Mouse (Mus musculus) intestine, postnatal 0 days (tissue): ENCODE results near the gene Gnmt. TPM values are rescaled to one million over a fixed set of nuclear protein-coding genes. Genes with fewer than 3 reads are reported as not detected.

Experiments used
- ATAC-seq: fragments of 200-750 bp; cut with Nextera tagmentation; 2 replicates; pipeline ENCODE4 v1.8.0; 2017; ENCODE audit warnings: mild to moderate bottlenecking, moderate TSS enrichment, moderate library complexity
- H3K27ac ChIP-seq: fragments of 300-500 bp; sonication (generic); 2 replicates; pipeline ENCODE4 v1.5.1; 2014; ENCODE audit warnings: mild to moderate bottlenecking, low read depth, low read length, moderate library complexity
- H3K27me3 ChIP-seq: fragments of 300-500 bp; sonication (generic); replicated peaks from 2 replicates; pipeline ENCODE4 v1.6.1; 2014; ENCODE audit warnings: low read length, mixed read lengths; ENCODE audit not compliant: control insufficient read depth, insufficient read depth
- H3K36me3 ChIP-seq: fragments of 300-500 bp; sonication (generic); 2 replicates; pipeline ENCODE4 v1.6.1; 2014; ENCODE audit warnings: mild to moderate bottlenecking, moderate library complexity; ENCODE audit not compliant: control insufficient read depth, insufficient read depth
- H3K4me1 ChIP-seq: fragments of 300-500 bp; sonication (generic); replicated peaks from 2 replicates; pipeline ENCODE4 v1.6.1; 2014; ENCODE audit warnings: antibody characterized with exemption, low read length, mixed read lengths; ENCODE audit not compliant: control insufficient read depth, insufficient read depth
- H3K4me2 ChIP-seq: fragments of 300-500 bp; sonication (generic); replicated peaks from 2 replicates; pipeline ENCODE4 v1.6.1; 2014; ENCODE audit warnings: low read depth, mild to moderate bottlenecking, moderate library complexity
- H3K4me3 ChIP-seq: fragments of 300-500 bp; sonication (generic); 2 replicates; pipeline ENCODE4 v1.5.1; 2014; ENCODE audit warnings: low read depth, low read length
- H3K9ac ChIP-seq: fragments of 300-500 bp; sonication (generic); 2 replicates; pipeline ENCODE4 v1.6.1; 2014; ENCODE audit warnings: mild to moderate bottlenecking, low read depth, low read length
- H3K9me3 ChIP-seq: fragments of 300-500 bp; sonication (generic); 2 replicates; pipeline ENCODE4 v1.6.1; 2016; ENCODE audit warnings: mixed run types; ENCODE audit not compliant: control insufficient read depth
- CTCF ChIP-seq: sonication (generic); IDR thresholded peaks from 2 replicates; pipeline ENCODE4 v1.5.1; 2016; ENCODE audit warnings: low read depth, mild to moderate bottlenecking, control low read depth, antibody characterized with exemption, moderate library complexity
- WGBS: fragments of 180-500 bp; shearing (Covaris S2); extraction: QIAGEN DNeasy Blood & Tissue Kit; methylation state at CpG from one replicate; pipeline ENCODE4 v1.1.7; 2014; 5-methylcytosine and 5-hydroxymethylcytosine counted together
- polyA plus RNA-seq: library from polyadenylated mRNA; unstranded; fragments of >200 nt; fragmentation: Nextera tagmentation; extraction: Ambion mirVana; gene quantifications from 2 replicates; pipeline ENCODE4 v1.2.1, GENCODE M21; 2015

Gene Gnmt
- polyA plus RNA-seq, 1 experiment from 2014 or later, result 0.48 TPM

GRCm38 (mm10) chr17:46728496-46728895 lies 472 bp downstream of the Gnmt start:
- H3K9me3 ChIP-seq, result no peaks in the 10 kb centered on the region
- no peak; the same call in 1 of the 2 replicates for ATAC-seq
- WGBS, result 47% methylated on average over 11 of the region's 11 CpGs
- H3K4me3 ChIP-seq, result no peak overlapping the region
- peaks cover 18% of the 10 kb centered on the region for H3K36me3 ChIP-seq
- no peaks in the 10 kb centered on the region for H3K4me1 ChIP-seq
- H3K4me2 ChIP-seq, result peak overlapping the region; percentile 66
- no peak overlapping the region for H3K27ac ChIP-seq
- H3K9ac ChIP-seq, result no peak overlapping the region
- no peak for TF ChIP-seq CTCF
- H3K27me3 ChIP-seq, result no peaks in the 10 kb centered on the region

- Histone ChIP-seq H3K4me1 (no peaks in the 10 kb centered on the region), H3K9ac (no peak overlapping the region), H3K4me3 (no peak overlapping the region), H3K27me3 (no peaks in the 10 kb centered on the region), H3K36me3 (peaks cover 23% of the 10 kb centered on the region), H3K4me2 (no peak overlapping the region), H3K9me3 (no peaks in the 10 kb centered on the region), H3K27ac (no peak overlapping the region)
- WGBS, result 43% methylated on average over 6 of the region's 6 CpGs
- no peak for ATAC-seq
- TF ChIP-seq CTCF, result peak; percentile 57
These were observed 947 bp downstream of the Gnmt start for GRCm38 (mm10) chr17:46728021-46728420.

GRCm38 (mm10) chr17:46727271-46727670 lies 1.7 kb downstream of the Gnmt start:
- ATAC-seq, result no peak
- 91% methylated on average over 11 of the region's 11 CpGs for WGBS
- no peak overlapping the region for H3K4me3 ChIP-seq
- H3K27ac ChIP-seq, result no peak overlapping the region
- TF ChIP-seq CTCF, result no peak
- no peak overlapping the region for H3K4me2 ChIP-seq
- no peaks in the 10 kb centered on the region for H3K27me3 ChIP-seq
- no peaks in the 10 kb centered on the region for H3K9me3 ChIP-seq
- H3K4me1 ChIP-seq, result no peaks in the 10 kb centered on the region
- peaks cover 28% of the 10 kb centered on the region for H3K36me3 ChIP-seq
- no peak overlapping the region for H3K9ac ChIP-seq

GRCm38 (mm10) chr17:46725731-46726645 lies 3.0 kb downstream of the Gnmt start:
- Histone ChIP-seq H3K4me2 (no peak overlapping the region), H3K4me3 (no peak overlapping the region), H3K9me3 (no peaks in the 10 kb centered on the region), H3K36me3 (peaks cover 41% of the 10 kb centered on the region), H3K27ac (no peak overlapping the region), H3K27me3 (no peaks in the 10 kb centered on the region), H3K9ac (no peak overlapping the region), H3K4me1 (no peaks in the 10 kb centered on the region)
- ATAC-seq, result no peak
- no peak for TF ChIP-seq CTCF
- 89% methylated on average over 26 of the region's 26 CpGs for WGBS

- Histone ChIP-seq H3K36me3 (peaks cover 48% of the 10 kb centered on the region), H3K27ac (no peak overlapping the region), H3K4me3 (no peak overlapping the region), H3K27me3 (no peaks in the 10 kb centered on the region), H3K9ac (no peak overlapping the region), H3K9me3 (no peaks in the 10 kb centered on the region), H3K4me1 (no peaks in the 10 kb centered on the region), H3K4me2 (no peak overlapping the region)
- TF ChIP-seq CTCF, result peak; percentile 72
- ATAC-seq, result no peak
- 62% methylated on average over 9 of the region's 9 CpGs for WGBS
These were observed 3.7 kb downstream of the Gnmt start for GRCm38 (mm10) chr17:46725273-46725672.

- no peak for ATAC-seq
- Histone ChIP-seq H3K4me3 (no peak overlapping the region), H3K9ac (no peak overlapping the region), H3K27me3 (no peaks in the 10 kb centered on the region), H3K36me3 (peaks cover 51% of the 10 kb centered on the region), H3K27ac (no peak overlapping the region), H3K4me1 (no peaks in the 10 kb centered on the region), H3K4me2 (no peak overlapping the region), H3K9me3 (no peaks in the 10 kb centered on the region)
- WGBS, result 79% methylated on average over 20 of the region's 20 CpGs
- no peak for TF ChIP-seq CTCF
These were observed 4.4 kb downstream of the Gnmt start for GRCm38 (mm10) chr17:46724477-46725084.
